Mouse (Mus musculus) bone marrow, adult 2 months (tissue): ENCODE data around the gene Sema3c.

ENCODE experiments used
- CTCF ChIP-seq: fragments of 200-500 bp; IDR thresholded peaks from 2 replicates; pipeline ENCODE4 v1.5.1; 2011; ENCODE audit warnings: low read length, control low read depth; ENCODE audit not compliant: control insufficient read depth, insufficient read depth
- POLR2A ChIP-seq: fragments of 200-500 bp; IDR thresholded peaks from 2 replicates; pipeline ENCODE4 v1.6.1; 2011; ENCODE audit warnings: low read depth, mild to moderate bottlenecking, control low read depth, low read length, borderline replicate concordance; ENCODE audit not compliant: control insufficient read depth

GRCm38 (mm10) chr5:17770328-17770727 lies 196.2 kb downstream of the Sema3c start:
- TF ChIP-seq CTCF = no peak
- no peak for TF ChIP-seq POLR2A
